12 mouse cellular contexts compared by ENCODE assay signal in genomic region chr9:52792596-52792995, GRCm38 (mm10).
DNase-seq lines count a peak whose midpoint lies in the region; ATAC-seq lines count a peak whose summit lies in the region.
"Had no signal": no experiment of that assay in that cellular context is flagged by ENCODE, and none has a peak within 500 bp of the region (broad histone marks: within the 10 kb centered on the region; RNA-seq: fewer than 3 reads in every experiment).

No protein-coding gene starts in this region.

- 34% methylated on average over 1 of the region's 1 CpGs for WGBS in kidney, embryonic 16.5 days

- no peak overlapping the region for H3K4me3 ChIP-seq in kidney, embryonic 16.5 days (ENCODE audit: low read length)
- H3K4me3 ChIP-seq: forebrain, embryonic 15.5 days had no signal

- H3K36me3 ChIP-seq in kidney, embryonic 16.5 days (ENCODE audit: insufficient read depth, low read length): no peaks in the 10 kb centered on the region
- H3K36me3 ChIP-seq: forebrain, embryonic 15.5 days had no signal

- no peak overlapping the region for H3K9ac ChIP-seq in kidney, embryonic 16.5 days (replicated peaks; ENCODE audit: low read length)
- H3K9ac ChIP-seq: forebrain, embryonic 15.5 days had no signal

- H3K9me3 ChIP-seq in kidney, embryonic 16.5 days (ENCODE audit: low read length): no peaks in the 10 kb centered on the region; the same call in 1 of the 2 replicates
- H3K9me3 ChIP-seq: forebrain, embryonic 15.5 days had no signal

- no peak overlapping the region for H3K27ac ChIP-seq in kidney, embryonic 16.5 days (ENCODE audit: low read length)
- H3K27ac ChIP-seq: forebrain, embryonic 15.5 days had no signal

- H3K27me3 ChIP-seq in kidney, embryonic 16.5 days (ENCODE audit: insufficient read depth, low read length): no peaks in the 10 kb centered on the region
- H3K27me3 ChIP-seq: forebrain, embryonic 15.5 days had no signal

- peak; percentile 14 for DNase-seq in kidney, postnatal 10 days
- DNase-seq in cerebellum, adult 18-20 months: peak; percentile 35 to 36
- peak; percentile 46 for DNase-seq in gastrocnemius, postnatal 10 days
- peak; percentile 33 to 42 for DNase-seq in right cerebral cortex, adult 2 months (ENCODE audit: low spot score in 2 of 2)
- DNase-seq in testis, postnatal 10 days (ENCODE audit: low spot score): no peak
- no peak for DNase-seq in heart, adult 8-10 months (ENCODE audit: low spot score)
- no peak for DNase-seq in adrenal gland, adult (ENCODE audit: inconsistent age in 2 of 2, low spot score in 1 of 2)
- DNase-seq: kidney, adult 2 months; thymus, postnatal 14 days had no signal

- no peak for ATAC-seq in kidney, embryonic 16.5 days (ENCODE audit: low FRiP score, low TSS enrichment)
- ATAC-seq: activated CD4-positive, CD25-positive, alpha-beta regulatory T cell, adult 4 months; forebrain, embryonic 15.5 days had no signal

- no peak overlapping the region for H3K4me2 ChIP-seq in kidney, embryonic 16.5 days (replicated peaks; ENCODE audit: low read depth, low read length)
- H3K4me2 ChIP-seq: forebrain, embryonic 15.5 days had no signal

- no peaks in the 10 kb centered on the region for H3K4me1 ChIP-seq in kidney, embryonic 16.5 days (ENCODE audit: insufficient read depth, low read length)
- H3K4me1 ChIP-seq: forebrain, embryonic 15.5 days had no signal

Comparison
In these comparisons a context has a peak if more than half of its experiments do, and no peak if none do; other contexts are left out.
1. DNase-seq: peak in kidney, postnatal 10 days (single experiment), cerebellum, adult 18-20 months (2 of 2), gastrocnemius, postnatal 10 days (single experiment) and right cerebral cortex, adult 2 months (2 of 2); none in testis, postnatal 10 days (single experiment), heart, adult 8-10 months (single experiment) and adrenal gland, adult (0 of 2).